Mouse (Mus musculus) stomach, postnatal 0 days (tissue): Measurements from ENCODE around the gene Dgkg. TPM values are rescaled to one million over a fixed set of nuclear protein-coding genes. Genes with fewer than 3 reads are reported as not detected.

ENCODE experiments used
- ATAC-seq: fragments of 200-750 bp; cut with Nextera tagmentation; 2 replicates; pipeline ENCODE4 v1.8.0; 2017; ENCODE audit not compliant: low FRiP score, low TSS enrichment
- DNase-seq: peaks from one replicate; pipeline ENCODE4 v3.0.0-alpha.2; 2016; ENCODE audit warnings: low spot score
- H3K27ac ChIP-seq: fragments of 300-500 bp; sonication (generic); replicated peaks from 2 replicates; pipeline ENCODE4 v1.5.1; 2014; ENCODE audit warnings: mild to moderate bottlenecking, control low read depth
- H3K27me3 ChIP-seq: fragments of 300-500 bp; sonication (generic); 2 replicates; pipeline ENCODE4 v1.6.1; 2014; ENCODE audit warnings: low read length; ENCODE audit not compliant: control insufficient read depth, insufficient read depth
- H3K36me3 ChIP-seq: fragments of 300-500 bp; sonication (generic); 2 replicates; pipeline ENCODE4 v1.6.1; 2014; ENCODE audit warnings: low read length, mixed read lengths; ENCODE audit not compliant: control insufficient read depth, insufficient read depth
- H3K4me1 ChIP-seq: fragments of 300-500 bp; sonication (generic); replicated peaks from 2 replicates; pipeline ENCODE4 v1.6.1; 2014; ENCODE audit warnings: antibody characterized with exemption; ENCODE audit not compliant: control insufficient read depth, insufficient read depth
- H3K4me2 ChIP-seq: fragments of 300-500 bp; sonication (generic); replicated peaks from 2 replicates; pipeline ENCODE4 v1.6.1; 2014; ENCODE audit warnings: low read depth, mild to moderate bottlenecking, control low read depth, moderate library complexity
- H3K4me3 ChIP-seq: fragments of 300-500 bp; sonication (generic); 2 replicates; pipeline ENCODE4 v1.5.1; 2014; ENCODE audit warnings: low read depth, low read length, control low read depth
- H3K9ac ChIP-seq: fragments of 300-500 bp; sonication (generic); 2 replicates; pipeline ENCODE4 v1.6.1; 2014; ENCODE audit warnings: mild to moderate bottlenecking, low read length, control low read depth, mixed read lengths
- H3K9me3 ChIP-seq: fragments of 300-500 bp; sonication (generic); 2 replicates; pipeline ENCODE4 v1.6.1; 2016; ENCODE audit warnings: low read length; ENCODE audit not compliant: control insufficient read depth
- CTCF ChIP-seq: IDR thresholded peaks from 2 replicates; pipeline ENCODE4 v1.5.1; 2016; ENCODE audit warnings: antibody characterized with exemption, low read depth, mild to moderate bottlenecking, moderate library complexity
- EP300 ChIP-seq: optimal IDR thresholded peaks from 2 replicates; pipeline ENCODE3; 2016; ENCODE audit warnings: antibody characterized with exemption
- WGBS: fragments of 180-500 bp; shearing (Covaris S2); extraction: QIAGEN DNeasy Blood & Tissue Kit; methylation state at CpG from one replicate; pipeline ENCODE4 v1.1.7; 2014; 5-methylcytosine and 5-hydroxymethylcytosine counted together
- polyA plus RNA-seq: library from polyadenylated mRNA; unstranded; fragments of >200 nt; fragmentation: Nextera tagmentation; extraction: Ambion mirVana; gene quantifications from 2 replicates; pipeline ENCODE4 v1.2.1, GENCODE M21; 2015

Gene Dgkg
- polyA plus RNA-seq, 1 experiment from 2014 or later: 0.36 TPM

GRCm38 (mm10) chr16:22655223-22655622 lies 1.8 kb downstream of the Dgkg start:
- H3K9ac ChIP-seq: no peak overlapping the region
- peaks cover 7% of the 10 kb centered on the region for H3K27me3 ChIP-seq
- H3K27ac ChIP-seq: no peak overlapping the region
- no peak overlapping the region for H3K4me2 ChIP-seq
- no peak overlapping the region for H3K4me3 ChIP-seq
- ATAC-seq: no peak
- no peaks in the 10 kb centered on the region for H3K36me3 ChIP-seq
- DNase-seq: no peak
- 52% methylated on average over 5 of the region's 5 CpGs for WGBS
- TF ChIP-seq CTCF (no peak), EP300 (no peak)
- H3K9me3 ChIP-seq: no peaks in the 10 kb centered on the region
- 0 out of 2 replicates have a peak, but pooled peaks cover 2% of the 10 kb centered on the region for H3K4me1 ChIP-seq

- Histone ChIP-seq H3K4me3 (no peak overlapping the region), H3K4me2 (no peak overlapping the region), H3K27me3 (peaks cover 7% of the 10 kb centered on the region), H3K9me3 (no peaks in the 10 kb centered on the region), H3K9ac (no peak overlapping the region), H3K36me3 (no peaks in the 10 kb centered on the region), H3K4me1 (0 out of 2 replicates have a peak, but pooled peaks cover 2% of the 10 kb centered on the region), H3K27ac (no peak overlapping the region)
- no peak for ATAC-seq
- no peak for DNase-seq
- WGBS: 49% methylated on average over 2 of the region's 2 CpGs
- no peak for TF ChIP-seq CTCF
- no peak for TF ChIP-seq EP300
These were observed 2.6 kb downstream of the Dgkg start for GRCm38 (mm10) chr16:22654477-22654835.

GRCm38 (mm10) chr16:22653817-22654476 lies 3.1 kb downstream of the Dgkg start:
- no peak for ATAC-seq
- H3K9ac ChIP-seq: no peak overlapping the region
- WGBS: 85% methylated on average over 11 of the region's 11 CpGs

GRCm38 (mm10) chr16:22651244-22651643 lies 5.8 kb downstream of the Dgkg start:
- WGBS: 62% methylated on average over 3 of the region's 3 CpGs
- Histone ChIP-seq H3K36me3 (no peaks in the 10 kb centered on the region), H3K27ac (no peak overlapping the region), H3K4me3 (no peak overlapping the region), H3K4me2 (no peak overlapping the region), H3K9me3 (no peaks in the 10 kb centered on the region), H3K27me3 (no peaks in the 10 kb centered on the region; the same call in 1 of the 2 replicates), H3K4me1 (no peaks in the 10 kb centered on the region), H3K9ac (no peak overlapping the region)
- ATAC-seq: no peak
- no peak for DNase-seq
- TF ChIP-seq CTCF: no peak

More at GRCm38 (mm10) chr16:22653817-22654476, 3.1 kb downstream of the Dgkg start:
- Histone ChIP-seq H3K36me3 (no peaks in the 10 kb centered on the region), H3K27me3 (peaks cover 7% of the 10 kb centered on the region), H3K4me1 (0 out of 2 replicates have a peak, but pooled peaks cover 2% of the 10 kb centered on the region), H3K27ac (no peak overlapping the region), H3K4me3 (no peak overlapping the region), H3K4me2 (no peak overlapping the region), H3K9me3 (no peaks in the 10 kb centered on the region)
- TF ChIP-seq CTCF: no peak
- no peak for TF ChIP-seq EP300
- no peak for DNase-seq

- Histone ChIP-seq H3K36me3 (no peaks in the 10 kb centered on the region), H3K4me2 (no peak overlapping the region), H3K9me3 (no peaks in the 10 kb centered on the region), H3K27me3 (no peaks in the 10 kb centered on the region), H3K4me3 (no peak overlapping the region), H3K27ac (no peak overlapping the region), H3K9ac (no peak overlapping the region), H3K4me1 (no peaks in the 10 kb centered on the region)
- ATAC-seq (no peak), DNase-seq (no peak)
- 81% methylated on average over 1 of the region's 1 CpGs for WGBS
- no peak for TF ChIP-seq EP300
- no peak for TF ChIP-seq CTCF
These were observed 11.8 kb downstream of the Dgkg start for GRCm38 (mm10) chr16:22645256-22645655.

GRCm38 (mm10) chr16:22643460-22643859 lies 13.6 kb downstream of the Dgkg start:
- WGBS: 75% methylated on average over 8 of the region's 8 CpGs

More at GRCm38 (mm10) chr16:22643460-22643859, 13.6 kb downstream of the Dgkg start:
- no peak for TF ChIP-seq EP300
- no peak for TF ChIP-seq CTCF
- DNase-seq (no peak), ATAC-seq (no peak)
- H3K9me3 ChIP-seq: no peaks in the 10 kb centered on the region
- H3K27ac ChIP-seq: no peak overlapping the region
- H3K4me2 ChIP-seq: no peak overlapping the region
- no peaks in the 10 kb centered on the region for H3K27me3 ChIP-seq
- no peaks in the 10 kb centered on the region for H3K36me3 ChIP-seq
- no peak overlapping the region for H3K9ac ChIP-seq
- no peaks in the 10 kb centered on the region for H3K4me1 ChIP-seq
- H3K4me3 ChIP-seq: no peak overlapping the region
